8 mouse cellular contexts compared by ENCODE assay signal in genomic region chr8:47872361-47873107, GRCm38 (mm10). TPM values are rescaled to one million over a fixed set of nuclear protein-coding genes. Genes with fewer than 3 reads are reported as not detected.
DNase-seq lines count a peak whose midpoint lies in the region; ATAC-seq lines count a peak whose summit lies in the region.

No protein-coding gene starts in this region.

- peak; percentile 80 for ATAC-seq in forebrain, embryonic 11.5 days (replicated peaks; ENCODE audit: low FRiP score)
- peak; percentile 90 for ATAC-seq in hindbrain, embryonic 16.5 days
- peak; percentile 75 for ATAC-seq in midbrain, embryonic 13.5 days
- ATAC-seq in inflammation-experienced regulatory T-cells, adult 6 months, result no peak

- 49% methylated on average over 13 of the region's 13 CpGs for WGBS in forebrain, embryonic 11.5 days
- 53% methylated on average over 13 of the region's 13 CpGs for WGBS in hindbrain, embryonic 16.5 days
- 52% methylated on average over 13 of the region's 13 CpGs for WGBS in limb, embryonic 10.5 days
- 49% methylated on average over 13 of the region's 13 CpGs for WGBS in midbrain, embryonic 13.5 days

- no peaks in the 10 kb centered on the region for H3K27me3 ChIP-seq in forebrain, embryonic 11.5 days (ENCODE audit: control insufficient read depth, insufficient read depth, low read length)
- no peaks in the 10 kb centered on the region for H3K27me3 ChIP-seq in hindbrain, embryonic 16.5 days (replicated peaks; ENCODE audit: control insufficient read depth, insufficient read depth, low read length)
- no peaks in the 10 kb centered on the region for H3K27me3 ChIP-seq in limb, embryonic 10.5 days (ENCODE audit: low read depth, poor library complexity, severe bottlenecking)
- no peaks in the 10 kb centered on the region for H3K27me3 ChIP-seq in midbrain, embryonic 13.5 days

- no peak overlapping the region for H3K4me3 ChIP-seq in forebrain, embryonic 11.5 days (ENCODE audit: low read depth, low read length)
- no peak overlapping the region for H3K4me3 ChIP-seq in hindbrain, embryonic 16.5 days (ENCODE audit: low read length)
- H3K4me3 ChIP-seq in limb, embryonic 10.5 days, result no peak overlapping the region
- no peak overlapping the region for H3K4me3 ChIP-seq in midbrain, embryonic 13.5 days (replicated peaks)

- no peaks in the 10 kb centered on the region; the same call in 1 of the 2 replicates for H3K36me3 ChIP-seq in forebrain, embryonic 11.5 days (ENCODE audit: control insufficient read depth, insufficient read depth, low read length)
- no peaks in the 10 kb centered on the region for H3K36me3 ChIP-seq in hindbrain, embryonic 16.5 days (ENCODE audit: control insufficient read depth, insufficient read depth, low read length)
- H3K36me3 ChIP-seq in limb, embryonic 10.5 days, result peaks cover 60% of the 10 kb centered on the region
- peaks cover 10% of the 10 kb centered on the region for H3K36me3 ChIP-seq in midbrain, embryonic 13.5 days

- H3K27ac ChIP-seq in forebrain, embryonic 11.5 days (ENCODE audit: low read depth, low read length), result no peak overlapping the region
- H3K27ac ChIP-seq in hindbrain, embryonic 16.5 days (ENCODE audit: low read depth, low read length), result no peak overlapping the region
- no peak overlapping the region for H3K27ac ChIP-seq in limb, embryonic 10.5 days
- no peak overlapping the region for H3K27ac ChIP-seq in midbrain, embryonic 13.5 days

- H3K9me3 ChIP-seq in forebrain, embryonic 11.5 days (ENCODE audit: control insufficient read depth, low read length), result no peaks in the 10 kb centered on the region
- no peaks in the 10 kb centered on the region for H3K9me3 ChIP-seq in hindbrain, embryonic 16.5 days (ENCODE audit: control insufficient read depth, low read length)
- H3K9me3 ChIP-seq in limb, embryonic 10.5 days (replicated peaks), result no peaks in the 10 kb centered on the region
- no peaks in the 10 kb centered on the region for H3K9me3 ChIP-seq in midbrain, embryonic 13.5 days

- peak; percentile 27 to 60 for DNase-seq in layer of hippocampus, adult 18-20 months (ENCODE audit: low spot score in 2 of 2)
- DNase-seq in layer of hippocampus, adult 8-10 months (ENCODE audit: low spot score in 2 of 2), result no peak
- DNase-seq in ZHBTc4 (ENCODE audit: low read depth, low spot score), result peak; percentile 82
- no peak for DNase-seq in forebrain, embryonic 11.5 days (ENCODE audit: low spot score)
- peak; percentile 57 for DNase-seq in limb, embryonic 10.5 days (ENCODE audit: low spot score)

- H3K9ac ChIP-seq in forebrain, embryonic 11.5 days (ENCODE audit: low read length), result no peak overlapping the region
- no peak overlapping the region for H3K9ac ChIP-seq in hindbrain, embryonic 16.5 days (ENCODE audit: low read depth, low read length)
- no peak overlapping the region for H3K9ac ChIP-seq in midbrain, embryonic 13.5 days (replicated peaks)

- H3K4me1 ChIP-seq in forebrain, embryonic 11.5 days (replicated peaks; ENCODE audit: control insufficient read depth, insufficient read depth, low read length), result no peaks in the 10 kb centered on the region
- H3K4me1 ChIP-seq in hindbrain, embryonic 16.5 days (ENCODE audit: control insufficient read depth, insufficient read depth, low read depth, low read length), result no peaks in the 10 kb centered on the region
- no peaks in the 10 kb centered on the region for H3K4me1 ChIP-seq in limb, embryonic 10.5 days
- H3K4me1 ChIP-seq in midbrain, embryonic 13.5 days (replicated peaks), result no peaks in the 10 kb centered on the region

- no peak overlapping the region for H3K4me2 ChIP-seq in forebrain, embryonic 11.5 days (ENCODE audit: low read depth, low read length, severe bottlenecking)
- H3K4me2 ChIP-seq in hindbrain, embryonic 16.5 days (ENCODE audit: low read length), result no peak overlapping the region
- no peak overlapping the region for H3K4me2 ChIP-seq in midbrain, embryonic 13.5 days (replicated peaks)

RNA-seq across cellular contexts. Expression of gene Cldn22, which starts 48.3 kb away (rescaled TPM):
- 1 to 10 TPM; 3.6 to 4.1 TPM for total RNA-seq in layer of hippocampus, adult 18-20 months (2021)
- 1 to 10 TPM; 2.3 to 4.4 (median 2.9) TPM for total RNA-seq in layer of hippocampus, adult 8-10 months (2022)
- not detected in 2 replicates for polyA plus RNA-seq in forebrain, embryonic 11.5 days (2014; fragmentation: Nextera tagmentation; extraction: Ambion mirVana)
- polyA plus RNA-seq in hindbrain, embryonic 16.5 days (2015; fragmentation: Nextera tagmentation; extraction: Ambion mirVana), result not detected in 2 replicates
- not detected in 2 replicates for polyA plus RNA-seq in limb, embryonic 10.5 days (2016; fragmentation: Nextera tagmentation; extraction: Ambion mirVana)
- polyA plus RNA-seq in midbrain, embryonic 13.5 days (2015; fragmentation: Nextera tagmentation; extraction: Ambion mirVana), result not detected in 2 replicates
- polyA plus RNA-seq in inflammation-experienced regulatory T-cells, adult 6 months (2017; shearing (Covaris generic)), result not detected

RNA-seq across cellular contexts. Expression of gene Cldn24, which starts 50.6 kb away (rescaled TPM):
- total RNA-seq in layer of hippocampus, adult 18-20 months (2021), result not detected
- total RNA-seq in layer of hippocampus, adult 8-10 months (2022), result not detected
- polyA plus RNA-seq in forebrain, embryonic 11.5 days (2014; fragmentation: Nextera tagmentation; extraction: Ambion mirVana), result not detected in 2 replicates
- polyA plus RNA-seq in hindbrain, embryonic 16.5 days (2015; fragmentation: Nextera tagmentation; extraction: Ambion mirVana), result not detected in 2 replicates
- polyA plus RNA-seq in limb, embryonic 10.5 days (2016; fragmentation: Nextera tagmentation; extraction: Ambion mirVana), result not detected in 2 replicates
- not detected in 2 replicates for polyA plus RNA-seq in midbrain, embryonic 13.5 days (2015; fragmentation: Nextera tagmentation; extraction: Ambion mirVana)
- polyA plus RNA-seq in inflammation-experienced regulatory T-cells, adult 6 months (2017; shearing (Covaris generic)), result not detected

Comparison
In these comparisons a context has a peak if more than half of its experiments do, and no peak if none do; other contexts are left out.
1. DNase-seq: peak in layer of hippocampus, adult 18-20 months (2 of 2), ZHBTc4 (single experiment) and limb, embryonic 10.5 days (single experiment); none in layer of hippocampus, adult 8-10 months (0 of 2) and forebrain, embryonic 11.5 days (single experiment).